Mouse (Mus musculus) liver, embryonic 14.5 days (tissue): Measurements from ENCODE around the gene Rassf4.

Experiments used
- CTCF ChIP-seq: IDR thresholded peaks from 2 replicates; pipeline ENCODE4 v1.5.1; 2016; ENCODE audit warnings: antibody characterized with exemption, low read depth, control low read depth
- EP300 ChIP-seq: IDR thresholded peaks from 2 replicates; pipeline ENCODE4 v1.6.1; 2016; ENCODE audit warnings: antibody characterized with exemption, low read depth

- TF ChIP-seq EP300 (no peak), CTCF (peak; percentile 14; the same call in 1 of the 2 replicates)
Measured at GRCm38 (mm10) chr6:116607230-116607629, 66.5 kb downstream of the Rassf4 start.
